Mouse (Mus musculus) lung, embryonic 15.5 days (tissue): ENCODE measurements at regions not wholly inside any gene's neighbourhood (a gene's known extent, or its start where the extent isn't known, plus 50 kb on each side); places are given as distances from the start of the nearest gene placed in this dataset.
"Not testable (repeated sequence)": the region's sequence is repeated elsewhere in the genome, so short reads cannot be mapped to it uniquely, and the experiment has no call there.

ENCODE experiments used
- ATAC-seq: fragments of 200-750 bp; cut with Nextera tagmentation; 2 replicates; pipeline ENCODE4 v1.8.0; 2017; ENCODE audit warnings: moderate number of reproducible peaks, borderline replicate concordance; ENCODE audit not compliant: low FRiP score, low TSS enrichment; ENCODE audit errors: extremely low read depth
- H3K27ac ChIP-seq: fragments of 300-500 bp; sonication (generic); 2 replicates; pipeline ENCODE4 v1.5.1; 2015; ENCODE audit warnings: moderate library complexity, mild to moderate bottlenecking, inconsistent platforms
- H3K27me3 ChIP-seq: fragments of 300-500 bp; sonication (generic); 2 replicates; pipeline ENCODE4 v1.6.1; 2015; ENCODE audit warnings: inconsistent platforms
- H3K36me3 ChIP-seq: fragments of 300-500 bp; sonication (generic); 2 replicates; pipeline ENCODE4 v1.6.1; 2015; ENCODE audit warnings: inconsistent platforms
- H3K4me1 ChIP-seq: fragments of 300-500 bp; sonication (generic); 2 replicates; pipeline ENCODE4 v1.6.1; 2015; ENCODE audit warnings: inconsistent platforms
- H3K4me2 ChIP-seq: fragments of 300-500 bp; sonication (generic); 2 replicates; pipeline ENCODE4 v1.6.1; 2015; ENCODE audit warnings: inconsistent platforms, mild to moderate bottlenecking, moderate library complexity
- H3K4me3 ChIP-seq: fragments of 300-500 bp; sonication (generic); 2 replicates; pipeline ENCODE4 v1.5.1; 2015; ENCODE audit warnings: mild to moderate bottlenecking, inconsistent platforms
- H3K9ac ChIP-seq: fragments of 300-500 bp; sonication (generic); 2 replicates; pipeline ENCODE4 v1.6.1; 2015; ENCODE audit warnings: inconsistent platforms
- H3K9me3 ChIP-seq: fragments of 300-500 bp; sonication (generic); 2 replicates; pipeline ENCODE4 v1.6.1; 2016; ENCODE audit warnings: inconsistent platforms
- WGBS: fragments of 180-500 bp; shearing (Covaris S2); methylation state at CpG from one replicate; pipeline ENCODE4 v1.1.7; 2015; 5-methylcytosine and 5-hydroxymethylcytosine counted together

- peak overlapping the region; percentile 58 for H3K4me3 ChIP-seq
- peaks cover 29% of the 10 kb centered on the region for H3K27me3 ChIP-seq
- under 1% methylated on average over 56 of the region's 56 CpGs for WGBS
- no peaks in the 10 kb centered on the region for H3K9me3 ChIP-seq
- peaks cover 16% of the 10 kb centered on the region for H3K4me1 ChIP-seq
- peak overlapping the region; percentile 94 for H3K27ac ChIP-seq
- H3K36me3 ChIP-seq = no peaks in the 10 kb centered on the region
- peak; percentile 95 for ATAC-seq
- peak overlapping the region; percentile 85 for H3K4me2 ChIP-seq
- H3K9ac ChIP-seq = peak overlapping the region; percentile 53
Observed at GRCm38 (mm10) chr4:55651051-55651763, 118.9 kb upstream of the Klf4 start.

GRCm38 (mm10) chr4:55650186-55650585, 117.9 kb upstream of the Klf4 start:
- no peak overlapping the region for H3K4me3 ChIP-seq

GRCm38 (mm10) chr4:55648376-55648775, 116.1 kb upstream of the Klf4 start:
- ATAC-seq = no peak
- Histone ChIP-seq H3K36me3 (no peaks in the 10 kb centered on the region), H3K9ac (no peak overlapping the region), H3K4me3 (no peak overlapping the region), H3K9me3 (no peaks in the 10 kb centered on the region), H3K4me1 (peaks cover 16% of the 10 kb centered on the region), H3K27me3 (peaks cover 24% of the 10 kb centered on the region), H3K4me2 (no peak overlapping the region), H3K27ac (no peak overlapping the region)
- WGBS = 68% methylated on average over 7 of the region's 7 CpGs

More at GRCm38 (mm10) chr4:55650186-55650585, 117.9 kb upstream of the Klf4 start:
- WGBS = 41% methylated on average over 7 of the region's 7 CpGs
- Histone ChIP-seq H3K4me2 (peak overlapping the region; percentile 85; the same call in 1 of the 2 replicates), H3K36me3 (no peaks in the 10 kb centered on the region), H3K27ac (peak overlapping the region; percentile 94; the same call in 1 of the 2 replicates), H3K9me3 (no peaks in the 10 kb centered on the region), H3K4me1 (peaks cover 16% of the 10 kb centered on the region), H3K27me3 (peaks cover 29% of the 10 kb centered on the region), H3K9ac (no peak overlapping the region)
- no peak for ATAC-seq

DNA sequence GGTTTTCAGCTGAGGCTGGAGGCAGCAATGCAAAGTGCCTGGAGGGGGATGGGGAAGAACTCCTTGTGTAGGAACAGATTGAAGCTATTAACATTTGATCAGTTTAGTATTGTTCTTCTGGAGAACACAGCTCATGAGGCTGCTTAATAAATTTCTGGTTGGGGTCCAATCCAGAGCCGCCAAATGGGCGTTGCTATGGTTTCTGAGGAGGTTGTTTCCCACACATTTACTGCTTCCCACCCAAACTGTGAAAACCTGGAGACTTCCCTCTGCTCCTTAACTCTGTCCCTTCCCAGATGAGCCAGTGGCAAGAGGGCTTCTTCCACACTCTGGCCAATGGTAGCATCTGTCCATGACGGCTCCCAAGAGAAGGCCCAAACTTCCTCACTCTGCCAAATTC, 113.2 kb upstream of the Klf4 start:
- WGBS = 59% methylated on average over 3 of the region's 3 CpGs
- Histone ChIP-seq H3K9me3 (no peaks in the 10 kb centered on the region), H3K9ac (no peak overlapping the region), H3K36me3 (no peaks in the 10 kb centered on the region), H3K27me3 (peaks cover 9% of the 10 kb centered on the region; the same call in 1 of the 2 replicates), H3K4me3 (no peak overlapping the region), H3K4me1 (peaks cover 5% of the 10 kb centered on the region), H3K27ac (no peak overlapping the region), H3K4me2 (no peak overlapping the region)
- ATAC-seq = no peak

DNA sequence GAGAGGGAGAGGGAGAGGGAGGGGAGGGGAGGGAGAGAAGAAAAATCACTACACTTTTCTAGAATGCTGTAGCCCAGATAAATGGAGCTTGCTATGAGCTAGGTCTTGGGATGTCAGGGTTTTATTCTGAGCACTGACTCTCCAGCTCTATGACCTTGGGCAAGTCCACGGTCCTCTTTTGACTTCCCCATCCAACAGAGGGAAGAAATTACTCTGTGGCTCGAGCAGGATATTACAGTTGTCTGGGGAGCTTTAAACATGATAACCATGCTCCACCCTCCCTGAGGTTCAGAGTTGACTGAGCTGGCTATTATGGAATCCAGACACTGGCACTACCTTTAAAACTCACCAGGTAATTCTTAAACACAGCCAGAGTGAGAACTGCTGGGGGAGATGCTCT, 112.6 kb upstream of the Klf4 start:
- 46% methylated on average over 2 of the region's 2 CpGs for WGBS
- no peaks in the 10 kb centered on the region for H3K4me1 ChIP-seq
- no peak overlapping the region for H3K4me3 ChIP-seq
- H3K36me3 ChIP-seq = no peaks in the 10 kb centered on the region
- no peak overlapping the region for H3K9ac ChIP-seq
- H3K27ac ChIP-seq = no peak overlapping the region
- ATAC-seq = no peak
- H3K4me2 ChIP-seq = no peak overlapping the region
- no peaks in the 10 kb centered on the region for H3K9me3 ChIP-seq
- H3K27me3 ChIP-seq = peaks cover 4% of the 10 kb centered on the region; the same call in 1 of the 2 replicates

DNA sequence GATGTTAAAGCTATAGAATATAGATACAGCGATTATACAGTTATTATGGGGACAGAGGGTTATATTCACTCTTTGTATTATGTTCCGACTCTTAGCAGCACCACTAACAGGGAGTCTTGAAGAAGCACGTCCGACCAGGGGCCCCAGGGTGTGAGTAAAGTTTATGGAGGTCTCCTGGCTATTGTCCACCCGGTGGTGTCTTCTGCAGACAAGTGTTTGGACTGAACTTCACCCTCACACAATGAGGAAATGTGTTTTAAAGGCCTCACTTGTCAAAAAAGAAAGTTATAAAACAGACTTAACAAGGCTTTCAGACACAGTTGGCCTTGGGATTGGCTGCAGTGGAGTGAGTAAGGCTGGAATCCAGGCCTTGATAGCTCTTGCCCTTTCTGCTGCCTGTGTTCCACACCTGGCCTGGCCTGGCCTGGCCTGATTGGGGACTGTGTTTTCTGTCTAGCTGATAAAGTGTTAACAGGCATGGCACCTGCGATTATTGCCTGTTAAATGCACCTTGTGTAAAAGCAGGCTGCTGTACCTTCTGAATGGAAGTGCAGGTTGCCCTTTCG, 102.8 kb upstream of the Klf4 start:
- Histone ChIP-seq H3K4me2 (no peak overlapping the region), H3K27ac (no peak overlapping the region), H3K4me1 (no peaks in the 10 kb centered on the region), H3K9ac (no peak overlapping the region), H3K36me3 (no peaks in the 10 kb centered on the region), H3K9me3 (no peaks in the 10 kb centered on the region), H3K27me3 (no peaks in the 10 kb centered on the region), H3K4me3 (no peak overlapping the region)
- no peak for ATAC-seq
- WGBS = 81% methylated on average over 7 of the region's 7 CpGs

- H3K4me3 ChIP-seq = no peak overlapping the region
- H3K27me3 ChIP-seq = no peaks in the 10 kb centered on the region
- no peak overlapping the region for H3K9ac ChIP-seq
- WGBS = 87% methylated on average over 1 of the region's 1 CpGs
- H3K36me3 ChIP-seq = no peaks in the 10 kb centered on the region
- H3K4me2 ChIP-seq = no peak overlapping the region
- H3K9me3 ChIP-seq = no peaks in the 10 kb centered on the region
- no peak for ATAC-seq
- H3K4me1 ChIP-seq = no peaks in the 10 kb centered on the region
- no peak overlapping the region for H3K27ac ChIP-seq
Observed at GRCm38 (mm10) chr4:55631157-55631556, 98.9 kb upstream of the Klf4 start.

DNA sequence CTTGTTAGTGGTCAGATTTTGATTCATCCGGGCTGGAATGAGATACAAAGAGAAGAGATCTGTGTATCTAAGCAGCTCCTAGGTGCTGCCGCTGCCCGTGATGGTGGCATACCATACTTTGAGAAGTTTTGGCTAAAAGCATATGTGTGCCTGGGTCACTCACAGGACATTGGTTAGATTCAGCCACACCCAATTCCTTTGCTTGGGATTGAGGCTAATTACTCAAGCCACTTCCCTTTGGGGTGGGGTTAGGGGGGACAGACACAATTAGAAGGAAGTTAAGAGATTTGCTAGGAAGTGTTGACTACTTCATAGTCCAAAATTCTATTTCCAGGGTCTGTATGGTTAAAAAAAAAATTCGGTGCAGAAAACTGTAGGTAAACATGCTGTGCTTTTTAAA, 97.9 kb upstream of the Klf4 start:
- WGBS = 84% methylated on average over 4 of the region's 4 CpGs
- not testable (repeated sequence) for H3K27ac ChIP-seq, H3K9ac ChIP-seq, H3K36me3 ChIP-seq, H3K4me1 ChIP-seq, H3K4me3 ChIP-seq, H3K27me3 ChIP-seq, H3K9me3 ChIP-seq, ATAC-seq, H3K4me2 ChIP-seq

- no peak for ATAC-seq
- H3K4me1 ChIP-seq = no peaks in the 10 kb centered on the region
- H3K36me3 ChIP-seq = no peaks in the 10 kb centered on the region
- H3K4me2 ChIP-seq = no peak overlapping the region
- H3K27me3 ChIP-seq = no peaks in the 10 kb centered on the region
- no peaks in the 10 kb centered on the region for H3K9me3 ChIP-seq
- no peak overlapping the region for H3K9ac ChIP-seq
- 85% methylated on average over 9 of the region's 9 CpGs for WGBS
- H3K27ac ChIP-seq = no peak overlapping the region
- no peak overlapping the region for H3K4me3 ChIP-seq
Observed at GRCm38 (mm10) chr4:55624779-55625178, 92.5 kb upstream of the Klf4 start.

DNA sequence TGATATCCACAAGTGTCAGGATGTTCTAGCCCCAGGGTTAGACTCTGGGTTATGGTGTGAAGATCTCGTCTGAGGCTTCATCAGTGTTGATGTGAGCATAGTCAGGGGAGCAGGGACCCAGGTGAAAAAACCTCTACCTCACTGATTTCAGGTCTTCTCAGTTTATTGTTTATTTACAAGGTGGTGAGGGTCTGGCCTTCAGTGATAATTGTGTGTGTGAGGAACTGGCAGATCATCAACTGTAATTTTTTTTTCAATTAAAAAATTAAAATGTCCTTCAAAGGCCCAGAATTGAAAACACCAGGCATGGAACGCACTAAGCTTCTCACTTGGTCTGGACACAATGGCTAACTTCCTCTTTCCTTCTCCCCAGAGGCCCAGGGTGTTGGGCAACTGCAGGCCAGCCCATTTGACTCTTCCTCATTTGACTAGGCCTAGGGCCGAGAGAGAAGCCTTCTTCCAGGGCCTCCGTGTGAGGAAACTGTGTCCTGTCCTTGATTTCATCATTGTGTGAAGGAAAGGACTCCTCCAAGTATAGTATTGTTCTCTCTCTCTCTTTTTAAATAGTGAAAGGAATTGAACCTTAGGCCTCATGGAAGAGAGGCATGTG, 91.0 kb upstream of the Klf4 start:
- Histone ChIP-seq H3K9ac (no peak overlapping the region), H3K9me3 (no peaks in the 10 kb centered on the region), H3K27me3 (no peaks in the 10 kb centered on the region), H3K36me3 (no peaks in the 10 kb centered on the region), H3K4me2 (no peak overlapping the region), H3K4me1 (no peaks in the 10 kb centered on the region), H3K27ac (no peak overlapping the region), H3K4me3 (no peak overlapping the region)
- no peak for ATAC-seq
- WGBS = 67% methylated on average over 4 of the region's 4 CpGs

GRCm38 (mm10) chr4:55622651-55623050, 90.4 kb upstream of the Klf4 start:
- Histone ChIP-seq H3K4me3 (no peak overlapping the region), H3K9me3 (no peaks in the 10 kb centered on the region), H3K9ac (no peak overlapping the region), H3K27me3 (no peaks in the 10 kb centered on the region), H3K4me2 (no peak overlapping the region), H3K27ac (no peak overlapping the region), H3K4me1 (no peaks in the 10 kb centered on the region), H3K36me3 (no peaks in the 10 kb centered on the region)
- ATAC-seq = no peak
- 77% methylated on average over 4 of the region's 4 CpGs for WGBS

DNA sequence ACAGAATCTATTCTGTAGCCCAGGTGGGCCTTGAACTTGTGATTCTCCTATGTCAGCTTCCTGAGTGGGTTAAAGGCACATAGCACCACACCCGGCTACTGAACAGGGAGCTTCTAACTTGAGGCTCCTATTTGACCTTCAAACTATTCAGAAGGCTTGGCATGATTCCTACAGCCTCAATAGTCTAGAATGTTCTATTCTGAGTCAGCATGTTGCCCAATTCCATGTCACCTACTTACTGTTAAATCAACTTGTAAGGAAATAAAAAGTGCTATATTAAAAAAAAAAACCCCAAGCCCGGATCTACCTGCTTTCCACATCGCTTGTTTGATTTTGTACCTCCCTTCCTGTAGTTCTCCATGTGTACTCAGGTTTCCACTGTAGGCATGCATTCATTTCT, 87.6 kb upstream of the Klf4 start:
- no peak overlapping the region for H3K4me2 ChIP-seq
- no peaks in the 10 kb centered on the region for H3K36me3 ChIP-seq
- H3K9ac ChIP-seq = no peak overlapping the region
- H3K9me3 ChIP-seq = no peaks in the 10 kb centered on the region
- no peak overlapping the region for H3K27ac ChIP-seq
- no peak for ATAC-seq
- H3K4me1 ChIP-seq = no peaks in the 10 kb centered on the region
- WGBS = 70% methylated on average over 3 of the region's 3 CpGs
- H3K27me3 ChIP-seq = no peaks in the 10 kb centered on the region
- no peak overlapping the region for H3K4me3 ChIP-seq
